Mouse (Mus musculus): Measurements from ENCODE around the gene Gpr152. TPM values are rescaled to one million over a fixed set of nuclear protein-coding genes. Genes with fewer than 3 reads are reported as not detected.
"Not testable (repeated sequence)": the region's sequence is repeated elsewhere in the genome, so short reads cannot be mapped to it uniquely, and the experiment has no call there.

Gpr152 gene
- polyA plus RNA-seq, 1 experiment from 2014 or later = not detected

DNA sequence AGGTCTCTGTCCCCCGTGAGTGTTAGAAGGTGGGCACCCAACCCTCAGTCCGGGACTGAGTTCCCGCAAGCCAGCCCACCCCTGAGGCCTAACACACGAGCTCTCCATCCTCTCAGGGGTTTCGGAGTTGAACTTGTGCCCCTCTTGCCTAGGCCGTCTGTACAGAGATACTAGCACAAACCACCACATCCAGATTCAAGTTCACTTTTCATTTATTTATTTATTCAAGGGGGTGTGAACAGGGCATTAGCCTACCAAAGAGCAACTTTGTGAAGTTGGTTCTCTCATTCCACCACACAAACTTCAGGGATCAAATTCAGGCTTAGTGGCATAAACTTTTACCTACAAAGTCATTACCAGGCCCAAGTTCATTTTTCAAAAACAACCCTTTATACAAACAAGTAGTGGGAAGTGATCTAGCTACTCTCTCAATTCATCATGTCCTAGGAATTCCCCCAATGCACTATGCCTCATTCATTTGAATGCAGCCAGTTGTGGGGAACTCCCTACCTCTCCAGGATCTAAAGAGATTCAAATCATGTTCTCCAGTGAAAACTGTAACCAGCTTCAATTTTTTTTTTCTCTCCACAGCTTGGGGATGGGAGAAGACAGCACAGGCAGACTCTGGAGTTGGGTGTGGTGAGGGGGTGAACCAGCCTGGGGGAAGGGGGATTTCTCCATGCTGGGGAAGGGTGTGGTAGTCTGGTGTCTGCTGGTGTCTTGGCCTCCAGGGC is 4.2 kb upstream of the Gpr152 start:
- H3K27ac ChIP-seq; ATAC-seq (ENCODE audit: insufficient number of reproducible peaks, insufficient read depth, low FRiP score, low TSS enrichment): not testable (repeated sequence)
- WGBS = 72% methylated on average over 6 of the region's 6 CpGs

GRCm38 (mm10) chr19:4135963-4136345 is 3.6 kb upstream of the Gpr152 start:
- 27% methylated on average over 8 of the region's 8 CpGs for WGBS
- H3K9ac ChIP-seq; H3K4me3 ChIP-seq; H3K27ac ChIP-seq; H3K4me2 ChIP-seq (replicated peaks); H3K27me3 ChIP-seq; H3K4me1 ChIP-seq; H3K9me3 ChIP-seq; ATAC-seq (ENCODE audit: insufficient number of reproducible peaks, insufficient read depth, low FRiP score, low TSS enrichment): not testable (repeated sequence)
- H3K36me3 ChIP-seq = peaks cover 23% of the 10 kb centered on the region

More for the DNA sequence above, 4.2 kb upstream of the Gpr152 start:
- H3K9me3 ChIP-seq; H3K4me2 ChIP-seq (replicated peaks); H3K9ac ChIP-seq; H3K4me1 ChIP-seq; H3K27me3 ChIP-seq; H3K4me3 ChIP-seq: not testable (repeated sequence)
- H3K36me3 ChIP-seq = peaks cover 28% of the 10 kb centered on the region

DNA sequence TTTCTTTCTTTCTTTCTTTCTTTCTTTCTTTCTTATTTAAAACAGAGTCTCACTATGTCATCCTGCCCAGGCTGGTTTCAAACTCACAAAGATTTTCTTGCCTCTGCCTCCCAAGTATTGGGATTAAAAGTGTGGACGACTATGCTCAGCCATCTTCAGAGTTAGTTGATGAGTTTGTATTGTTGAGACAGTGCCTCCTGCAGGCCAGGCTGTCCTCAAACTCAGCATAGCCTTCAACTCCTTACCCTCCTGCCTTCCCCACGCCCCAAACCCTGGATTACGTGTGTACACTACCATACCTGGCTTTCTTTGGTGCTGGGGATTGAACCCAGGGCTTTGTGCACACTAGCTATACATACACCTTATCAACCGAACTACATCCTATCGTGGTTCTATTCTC is 3.1 kb upstream of the Gpr152 start:
- Histone ChIP-seq H3K27ac (no peak overlapping the region), H3K9ac (no peak overlapping the region), H3K4me2 (replicated peaks) (no peak overlapping the region), H3K4me1 (no peaks in the 10 kb centered on the region), H3K36me3 (peaks cover 18% of the 10 kb centered on the region), H3K4me3 (no peak overlapping the region), H3K27me3 (no peaks in the 10 kb centered on the region), H3K9me3 (no peaks in the 10 kb centered on the region)
- 75% methylated on average over 5 of the region's 5 CpGs for WGBS
- ATAC-seq (ENCODE audit: insufficient number of reproducible peaks, insufficient read depth, low FRiP score, low TSS enrichment) = no peak

- Histone ChIP-seq H3K27me3 (no peaks in the 10 kb centered on the region), H3K4me3 (no peak overlapping the region), H3K9me3 (no peaks in the 10 kb centered on the region), H3K4me2 (replicated peaks) (no peak overlapping the region), H3K27ac (no peak overlapping the region), H3K4me1 (no peaks in the 10 kb centered on the region), H3K9ac (no peak overlapping the region), H3K36me3 (peaks cover 5% of the 10 kb centered on the region; the same call in 1 of the 2 replicates)
- no peak for ATAC-seq (ENCODE audit: insufficient number of reproducible peaks, insufficient read depth, low FRiP score, low TSS enrichment)
- WGBS = 81% methylated on average over 5 of the region's 5 CpGs
Observed at GRCm38 (mm10) chr19:4137913-4138312, 1.7 kb upstream of the Gpr152 start.

DNA sequence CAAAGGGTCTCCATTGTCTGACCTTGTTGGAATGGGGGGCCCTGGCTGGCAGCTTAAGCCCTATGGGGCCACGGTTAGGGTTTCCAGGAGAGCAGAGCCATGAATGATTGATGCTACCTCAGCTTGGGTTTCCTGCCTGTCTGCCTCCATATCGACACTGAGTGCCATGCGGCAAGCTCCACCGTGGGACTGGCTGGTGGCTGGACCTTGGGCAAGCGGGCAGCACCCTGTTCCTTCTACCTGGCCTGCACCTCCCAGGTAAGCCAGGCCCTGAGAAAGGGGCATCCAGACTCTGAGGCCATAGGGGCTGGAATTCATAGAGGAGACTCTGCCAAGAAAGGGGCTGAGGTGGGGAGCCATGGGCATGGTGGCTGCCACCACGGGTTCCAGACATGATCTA is 560 bp downstream of the Gpr152 start:
- no peak for ATAC-seq (ENCODE audit: insufficient number of reproducible peaks, insufficient read depth, low FRiP score, low TSS enrichment)
- Histone ChIP-seq H3K27ac (no peak overlapping the region), H3K9me3 (no peaks in the 10 kb centered on the region), H3K4me2 (replicated peaks) (no peak overlapping the region), H3K4me1 (no peaks in the 10 kb centered on the region), H3K4me3 (no peak overlapping the region), H3K27me3 (no peaks in the 10 kb centered on the region), H3K36me3 (no peaks in the 10 kb centered on the region), H3K9ac (no peak overlapping the region)
- WGBS = 75% methylated on average over 6 of the region's 6 CpGs

GRCm38 (mm10) chr19:4142416-4143173 is 3.0 kb downstream of the Gpr152 start:
- Histone ChIP-seq H3K36me3 (no peaks in the 10 kb centered on the region), H3K27me3 (no peaks in the 10 kb centered on the region), H3K4me3 (no peak overlapping the region), H3K27ac (no peak overlapping the region), H3K4me2 (replicated peaks) (no peak overlapping the region), H3K4me1 (peaks cover under 1% of the 10 kb centered on the region; the same call in 1 of the 2 replicates), H3K9me3 (0 out of 2 replicates have a peak, but pooled peaks cover 4% of the 10 kb centered on the region), H3K9ac (no peak overlapping the region)
- WGBS = 92% methylated on average over 18 of the region's 18 CpGs
- ATAC-seq (ENCODE audit: insufficient number of reproducible peaks, insufficient read depth, low FRiP score, low TSS enrichment) = no peak

- Histone ChIP-seq H3K4me1 (peaks cover 7% of the 10 kb centered on the region), H3K27ac (no peak within 1 kb of the TSS), H3K4me3 (no peak within 1 kb of the TSS), H3K4me2 (replicated peaks) (no peak within 1 kb of the TSS), H3K9ac (no peak within 1 kb of the TSS), H3K27me3 (no peaks in the 10 kb centered on the region), H3K36me3 (no peaks in the 10 kb centered on the region), H3K9me3 (0 out of 2 replicates have a peak, but pooled peaks cover 4% of the 10 kb centered on the region)
- WGBS = 85% methylated on average over 7 of the region's 7 CpGs
- no peak for ATAC-seq (ENCODE audit: insufficient number of reproducible peaks, insufficient read depth, low FRiP score, low TSS enrichment)
Observed at GRCm38 (mm10) chr19:4143759-4144268, 4.2 kb downstream of the Gpr152 start, which contains the start of gene Cabp4. Gene Cabp4, minus strand, starts transcription at chr19:4144033.

DNA sequence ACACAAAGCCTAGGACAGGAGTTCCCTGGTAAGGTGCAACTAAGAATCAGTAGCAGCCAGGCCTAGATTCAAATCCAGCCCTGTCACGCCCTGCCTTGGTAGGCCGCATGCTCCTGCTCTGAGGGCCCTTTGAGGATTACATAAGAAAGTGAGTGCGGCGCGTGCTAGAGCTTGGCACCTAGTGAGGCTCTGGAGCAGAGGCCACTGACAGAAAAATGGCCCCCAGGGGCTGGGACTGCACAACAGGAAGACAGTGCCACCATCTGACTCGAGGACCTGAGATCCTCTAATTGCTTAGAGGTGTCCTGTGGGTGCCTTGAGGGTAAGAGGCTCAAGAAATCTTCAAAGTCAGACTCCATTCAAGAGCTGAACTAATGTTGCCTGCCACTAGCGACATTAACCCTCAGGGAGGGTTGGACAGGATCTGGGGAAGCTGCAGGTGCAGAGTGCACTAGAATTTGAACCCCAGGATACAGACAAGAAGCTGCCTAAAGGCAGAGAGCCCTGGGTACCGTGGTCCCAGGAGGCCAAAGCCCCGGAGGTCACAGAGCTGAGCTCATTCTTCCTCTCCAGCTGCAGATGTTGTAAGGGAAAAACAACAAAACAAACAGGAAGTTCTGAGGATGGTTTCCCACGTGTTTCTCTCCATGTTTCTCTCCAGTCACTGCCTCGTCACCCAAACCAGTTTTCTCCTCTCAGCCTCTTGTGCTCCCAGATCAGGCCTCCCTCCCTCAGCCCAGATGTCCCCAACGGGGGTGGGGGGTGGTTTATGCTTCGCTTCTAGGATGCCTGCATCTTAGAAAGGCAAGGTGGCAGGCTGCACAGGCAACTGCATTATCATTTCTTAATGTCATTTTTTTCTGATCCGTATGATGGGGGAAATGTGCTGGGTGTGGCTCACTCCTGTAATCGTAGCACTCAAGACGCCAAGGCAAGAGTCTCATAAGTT is 5.2 kb downstream of the Gpr152 start:
- Histone ChIP-seq H3K9me3 (0 out of 2 replicates have a peak, but pooled peaks cover 4% of the 10 kb centered on the region), H3K36me3 (peaks cover 1% of the 10 kb centered on the region; the same call in 1 of the 2 replicates), H3K27ac (no peak overlapping the region), H3K9ac (no peak overlapping the region), H3K4me1 (peaks cover 17% of the 10 kb centered on the region), H3K4me2 (replicated peaks) (no peak overlapping the region), H3K4me3 (no peak overlapping the region), H3K27me3 (no peaks in the 10 kb centered on the region)
- no peak for ATAC-seq (ENCODE audit: insufficient number of reproducible peaks, insufficient read depth, low FRiP score, low TSS enrichment)
- WGBS = 77% methylated on average over 16 of the region's 16 CpGs

DNA sequence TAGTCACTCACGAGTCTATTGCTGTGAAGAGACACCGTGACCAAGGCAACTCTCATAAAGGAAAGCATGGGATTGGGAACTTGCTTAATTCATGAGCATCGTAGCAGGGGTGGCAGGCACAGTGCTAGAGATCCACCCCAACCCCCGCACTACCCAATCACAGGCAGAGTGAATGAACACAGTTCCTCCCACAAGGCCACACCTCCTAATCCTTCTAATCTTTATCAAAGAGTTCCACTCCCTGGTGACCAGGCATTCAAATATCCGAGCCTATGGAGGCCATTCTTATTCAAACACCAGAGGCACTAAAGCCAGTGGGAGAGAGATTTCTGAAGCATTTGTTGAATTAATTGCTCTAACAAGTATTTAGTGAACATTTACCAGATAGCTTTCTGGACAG is 6.3 kb downstream of the Gpr152 start:
- peaks cover 12% of the 10 kb centered on the region for H3K36me3 ChIP-seq
- H3K27me3 ChIP-seq = no peaks in the 10 kb centered on the region
- H3K4me2 ChIP-seq (replicated peaks) = no peak overlapping the region
- H3K9me3 ChIP-seq = 0 out of 2 replicates have a peak, but pooled peaks cover 4% of the 10 kb centered on the region
- ATAC-seq (ENCODE audit: insufficient number of reproducible peaks, insufficient read depth, low FRiP score, low TSS enrichment) = no peak
- H3K9ac ChIP-seq = no peak overlapping the region
- H3K4me1 ChIP-seq = peaks cover 17% of the 10 kb centered on the region
- H3K27ac ChIP-seq = no peak overlapping the region
- 88% methylated on average over 5 of the region's 5 CpGs for WGBS
- no peak overlapping the region for H3K4me3 ChIP-seq

GRCm38 (mm10) chr19:4146366-4147021 is 6.9 kb downstream of the Gpr152 start:
- no peak for ATAC-seq (ENCODE audit: insufficient number of reproducible peaks, insufficient read depth, low FRiP score, low TSS enrichment)
- Histone ChIP-seq H3K9me3 (0 out of 2 replicates have a peak, but pooled peaks cover 4% of the 10 kb centered on the region), H3K4me2 (replicated peaks) (no peak overlapping the region), H3K27ac (no peak overlapping the region; the same call in 1 of the 2 replicates), H3K4me1 (peaks cover 17% of the 10 kb centered on the region), H3K36me3 (peaks cover 18% of the 10 kb centered on the region), H3K4me3 (no peak overlapping the region), H3K9ac (no peak overlapping the region), H3K27me3 (no peaks in the 10 kb centered on the region)
- 68% methylated on average over 12 of the region's 12 CpGs for WGBS

Measured in embryonic facial prominence, embryonic 12.5 days (tissue).